ENCODE assay signal across 8 mouse cellular contexts in genomic region chr10:60778542-60778941, GRCm38 (mm10). TPM values are rescaled to one million over a fixed set of nuclear protein-coding genes. Genes with fewer than 3 reads are reported as not detected.
DNase-seq lines count a peak whose midpoint lies in the region; ATAC-seq lines count a peak whose summit lies in the region.

No protein-coding gene starts in this region.

- no peaks in the 10 kb centered on the region for H3K9me3 ChIP-seq in lung, embryonic 16.5 days (ENCODE audit: control insufficient read depth, low read length)

- H3K27me3 ChIP-seq in lung, embryonic 16.5 days (ENCODE audit: control insufficient read depth, insufficient read depth, low read depth, low read length): no peaks in the 10 kb centered on the region

- peaks cover 6% of the 10 kb centered on the region; the same call in 1 of the 2 replicates for H3K4me1 ChIP-seq in lung, embryonic 16.5 days (replicated peaks; ENCODE audit: control insufficient read depth, insufficient read depth, low read length)

- H3K4me2 ChIP-seq in lung, embryonic 16.5 days (ENCODE audit: low read depth, low read length): no peak overlapping the region

- DNase-seq in layer of hippocampus, adult 11-12 months (ENCODE audit: low spot score): peak; percentile 43
- DNase-seq in layer of hippocampus, adult 9-10 months (ENCODE audit: low spot score): no peak
- DNase-seq in NIH3T3 (ENCODE audit: low read depth): peak; percentile 60
- peak; percentile 64 for DNase-seq in embryo, embryonic 11 days
- DNase-seq in induced T-regulatory cell, adult 2 months (ENCODE audit: low read depth): peak; percentile 40
- peak; percentile 45 for DNase-seq in right cerebral cortex, postnatal 14 days
- no peak for DNase-seq in heart, adult 8-10 months (ENCODE audit: low spot score)

- no peak overlapping the region for H3K27ac ChIP-seq in lung, embryonic 16.5 days (ENCODE audit: low read length)

- H3K4me3 ChIP-seq in lung, embryonic 16.5 days (ENCODE audit: low read length): no peak overlapping the region

- H3K36me3 ChIP-seq in lung, embryonic 16.5 days (ENCODE audit: control insufficient read depth, insufficient read depth, low read length): peaks cover 5% of the 10 kb centered on the region; the same call in 1 of the 2 replicates

- 69% methylated on average over 12 of the region's 12 CpGs for WGBS in lung, embryonic 16.5 days

- ATAC-seq in lung, embryonic 16.5 days (ENCODE audit: low read depth): 0 out of 2 replicates have a peak, but pooled peaks have one; percentile 31

- no peak overlapping the region for H3K9ac ChIP-seq in lung, embryonic 16.5 days (ENCODE audit: low read length)

RNA-seq across cellular contexts. Expression of gene Slc29a3, which starts 25.9 kb away (rescaled TPM):
- polyA plus RNA-seq in lung, embryonic 16.5 days (2015; fragmentation: Nextera tagmentation; extraction: Ambion mirVana): 8.9 and 10.2 TPM in 2 replicates
- total RNA-seq in heart, adult 8-10 months (2022): 1 to 10 TPM; 3.5 to 4.9 (median 3.8) TPM

RNA-seq across cellular contexts. Expression of gene Unc5b, which starts 52.8 kb away (rescaled TPM):
- polyA plus RNA-seq in lung, embryonic 16.5 days (2015; fragmentation: Nextera tagmentation; extraction: Ambion mirVana): 6.7 and 7.3 TPM in 2 replicates
- total RNA-seq in heart, adult 8-10 months (2022): 10 to 100 TPM in 3 of 4 experiments, 1 to 10 TPM in 1; 9.6 to 14.5 (median 12.0) TPM

Comparison
In these comparisons a context has a peak if more than half of its experiments do, and no peak if none do; other contexts are left out.
1. DNase-seq: peak in layer of hippocampus, adult 11-12 months (single experiment), NIH3T3 (single experiment), embryo, embryonic 11 days (single experiment), induced T-regulatory cell, adult 2 months (single experiment) and right cerebral cortex, postnatal 14 days (single experiment); none in layer of hippocampus, adult 9-10 months (single experiment) and heart, adult 8-10 months (single experiment).